Mouse (Mus musculus): ENCODE data around the gene Gm11733.

DNA sequence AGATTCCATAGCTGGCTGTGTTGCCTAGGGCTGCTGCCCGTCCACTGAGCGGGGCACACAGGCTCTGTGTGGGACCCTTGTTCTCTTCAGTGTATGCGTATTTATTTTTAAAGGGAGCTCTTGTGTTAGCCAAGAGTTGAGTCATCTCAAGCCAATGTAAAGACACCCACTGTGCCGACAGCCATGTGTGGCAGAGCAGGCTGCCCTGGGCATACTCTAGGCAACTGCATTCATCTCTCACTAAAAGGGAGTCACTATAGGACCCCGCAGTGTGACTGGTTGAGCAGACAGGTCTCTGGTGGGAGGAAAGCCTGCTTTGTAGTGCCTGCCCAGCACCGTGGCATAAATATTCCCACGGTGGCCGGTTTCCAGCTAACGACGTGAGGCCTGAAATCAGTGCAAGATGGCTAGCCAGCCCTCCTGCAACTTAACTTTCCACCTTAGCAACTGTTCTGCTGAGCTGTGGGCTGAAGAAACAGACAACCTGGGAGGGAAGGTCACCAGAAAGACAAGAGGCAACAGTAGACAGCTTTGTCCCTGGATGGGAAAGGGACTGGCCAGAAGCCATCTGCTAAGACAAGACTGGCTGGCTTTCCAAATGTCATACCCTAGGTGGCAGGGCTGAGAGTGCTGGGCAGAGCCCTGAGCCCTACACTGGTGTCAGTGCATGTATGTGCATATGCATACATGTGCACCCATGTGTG, 31.7 kb downstream of the Gm11733 start:
- TF ChIP-seq EP300 (IDR thresholded peaks at IDR 0.05; ENCODE audit: insufficient read depth, low read depth, low read length) (no peak), CTCF (IDR thresholded peaks at IDR 0.05; ENCODE audit: low read depth, low read length) (no peak), POLR2A (IDR thresholded peaks at IDR 0.05; ENCODE audit: insufficient read depth, low read length) (no peak)
